Comparison of ENCODE assay signal across 16 mouse cellular contexts in the genomic region with DNA sequence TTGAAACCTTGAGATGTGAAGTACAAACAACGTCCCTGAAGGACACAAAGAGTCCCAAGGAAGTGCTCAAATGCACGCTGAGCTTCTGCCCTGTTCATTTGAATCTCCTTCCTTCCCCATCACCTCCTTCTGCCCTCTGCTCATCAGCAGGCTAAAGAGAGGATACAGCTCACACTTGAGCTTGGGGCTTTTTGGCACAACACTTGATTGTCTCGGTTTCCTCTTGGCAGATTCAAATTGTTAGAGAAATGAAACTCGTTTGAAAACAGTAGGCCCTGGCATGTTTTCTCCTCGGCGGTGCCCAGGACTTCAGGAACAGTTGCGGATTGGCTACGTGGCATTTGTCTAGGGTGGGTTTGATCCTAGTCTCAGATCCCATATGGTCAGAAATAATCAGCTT. TPM values are rescaled to one million over a fixed set of nuclear protein-coding genes. Genes with fewer than 3 reads are reported as not detected.
DNase-seq lines count a peak whose midpoint lies in the region; ATAC-seq lines count a peak whose summit lies in the region.
"Had no signal": no experiment of that assay in that cellular context is flagged by ENCODE, and none has a peak within 500 bp of the region (broad histone marks: within the 10 kb centered on the region; RNA-seq: fewer than 3 reads in every experiment).

No protein-coding gene starts in this region.

- peak; percentile 6 for DNase-seq in lung, postnatal 10 days
- DNase-seq in lung, adult 18-20 months = no peak
- peak; percentile 11 for DNase-seq in cerebellum, adult 11 months
- peak; percentile 80 to 88 for DNase-seq in cerebellum, postnatal 14 days
- no peak for DNase-seq in gastrocnemius, postnatal 4 days (ENCODE audit: low spot score in 2 of 2)
- DNase-seq in lung, postnatal 14 days = no peak
- no peak for DNase-seq in left cerebral cortex, adult 8-10 months (ENCODE audit: low spot score in 2 of 2)
- DNase-seq: gastrocnemius, postnatal 10 days; kidney, adult 8-10 months; kidney, postnatal 36 days; right cerebral cortex, postnatal 4 days; thymus, postnatal 4 days had no signal

- ATAC-seq in neutrophil, adult 5-6 weeks (ENCODE audit: extremely low read depth, insufficient number of reproducible peaks, low FRiP score, poor library complexity, severe bottlenecking) = 0 out of 2 replicates have a peak, but pooled peaks have one; percentile 16

RNA-seq across cellular contexts. Expression of gene Naa11, which starts 27.4 kb away (rescaled TPM):
- total RNA-seq in neutrophil, adult 5-6 weeks (2017) = not detected in 2 replicates
- total RNA-seq in gastrocnemius, postnatal 4 days (2021) = not detected
- total RNA-seq in left cerebral cortex, adult 8-10 months (2022) = under 1 TPM in 1 of 4 experiments, not detected in 3; 0.09 TPM
- total RNA-seq: adrenal gland, adult 18-20 months; gastrocnemius, postnatal 10 days; layer of hippocampus, postnatal 14 days; left cerebral cortex, postnatal 36 days had no signal

Comparison
In these comparisons a context has a peak if more than half of its experiments do, and no peak if none do; other contexts are left out.
1. DNase-seq: peak in lung, postnatal 10 days (single experiment), cerebellum, adult 11 months (single experiment) and cerebellum, postnatal 14 days (2 of 2); none in lung, adult 18-20 months (0 of 2), gastrocnemius, postnatal 4 days (0 of 2), lung, postnatal 14 days (single experiment) and left cerebral cortex, adult 8-10 months (0 of 2).